Mouse (Mus musculus): Measurements from ENCODE around the gene Slf2. TPM values are rescaled to one million over a fixed set of nuclear protein-coding genes. Genes with fewer than 3 reads are reported as not detected.

The Slf2 gene
- polyA plus RNA-seq, 1 experiment from 2014 or later: 56.3 TPM

- WGBS: 34% methylated on average over 9 of the region's 9 CpGs
- no peak for DNase-seq (ENCODE audit: low spot score)
- H3K4me1 ChIP-seq: peaks cover 46% of the 10 kb centered on the region
- peaks cover 54% of the 10 kb centered on the region for H3K27me3 ChIP-seq (replicated peaks; ENCODE audit: low read depth, poor library complexity, severe bottlenecking)
- no peaks in the 10 kb centered on the region for H3K9me3 ChIP-seq
- H3K36me3 ChIP-seq (replicated peaks): no peaks in the 10 kb centered on the region
- 0 out of 2 replicates have a peak overlapping the region, but pooled peaks have one; percentile 66 for H3K27ac ChIP-seq (replicated peaks)
- H3K4me3 ChIP-seq: no peak overlapping the region
Observed at GRCm38 (mm10) chr19:44899104-44899793, 31.7 kb upstream of the Slf2 start.

GRCm38 (mm10) chr19:44899947-44900773 lies 30.8 kb upstream of the Slf2 start:
- Histone ChIP-seq H3K4me1 (peaks cover 55% of the 10 kb centered on the region), H3K27me3 (replicated peaks; ENCODE audit: low read depth, poor library complexity, severe bottlenecking) (peaks cover 50% of the 10 kb centered on the region), H3K27ac (replicated peaks) (peak overlapping the region; percentile 66), H3K9me3 (no peaks in the 10 kb centered on the region), H3K4me3 (no peak overlapping the region), H3K36me3 (replicated peaks) (no peaks in the 10 kb centered on the region)
- DNase-seq (ENCODE audit: low spot score): no peak
- WGBS: 48% methylated on average over 22 of the region's 22 CpGs

- Histone ChIP-seq H3K4me1 (peaks cover 64% of the 10 kb centered on the region), H3K27me3 (replicated peaks; ENCODE audit: low read depth, poor library complexity, severe bottlenecking) (peaks cover 41% of the 10 kb centered on the region), H3K9me3 (no peaks in the 10 kb centered on the region), H3K36me3 (replicated peaks) (no peaks in the 10 kb centered on the region), H3K4me3 (no peak overlapping the region), H3K27ac (replicated peaks) (0 out of 2 replicates have a peak overlapping the region, but pooled peaks have one; percentile 66)
- WGBS: 67% methylated on average over 3 of the region's 3 CpGs
- DNase-seq (ENCODE audit: low spot score): no peak
Observed at GRCm38 (mm10) chr19:44901047-44901446, 29.9 kb upstream of the Slf2 start.

GRCm38 (mm10) chr19:44902324-44902723 lies 28.6 kb upstream of the Slf2 start:
- Histone ChIP-seq H3K4me1 (peaks cover 73% of the 10 kb centered on the region), H3K27ac (replicated peaks) (no peak overlapping the region), H3K4me3 (no peak overlapping the region), H3K9me3 (no peaks in the 10 kb centered on the region), H3K36me3 (replicated peaks) (no peaks in the 10 kb centered on the region), H3K27me3 (replicated peaks; ENCODE audit: low read depth, poor library complexity, severe bottlenecking) (peaks cover 28% of the 10 kb centered on the region)
- WGBS: 81% methylated on average over 4 of the region's 4 CpGs
- no peak for DNase-seq (ENCODE audit: low spot score)

- DNase-seq (ENCODE audit: low spot score): no peak
- peaks cover 17% of the 10 kb centered on the region for H3K27me3 ChIP-seq (replicated peaks; ENCODE audit: low read depth, poor library complexity, severe bottlenecking)
- H3K4me1 ChIP-seq: peaks cover 79% of the 10 kb centered on the region
- H3K27ac ChIP-seq (replicated peaks): 0 out of 2 replicates have a peak overlapping the region, but pooled peaks have one; percentile 49
- no peak overlapping the region for H3K4me3 ChIP-seq
- H3K36me3 ChIP-seq (replicated peaks): no peaks in the 10 kb centered on the region
- 65% methylated on average over 6 of the region's 6 CpGs for WGBS
- no peaks in the 10 kb centered on the region for H3K9me3 ChIP-seq
Observed at GRCm38 (mm10) chr19:44903343-44904000, 27.5 kb upstream of the Slf2 start.

GRCm38 (mm10) chr19:44904141-44904720 lies 26.7 kb upstream of the Slf2 start:
- Histone ChIP-seq H3K36me3 (replicated peaks) (no peaks in the 10 kb centered on the region), H3K27me3 (replicated peaks; ENCODE audit: low read depth, poor library complexity, severe bottlenecking) (peaks cover 15% of the 10 kb centered on the region; the same call in 1 of the 2 replicates), H3K27ac (replicated peaks) (peak overlapping the region; percentile 49), H3K4me3 (no peak overlapping the region), H3K4me1 (peaks cover 79% of the 10 kb centered on the region), H3K9me3 (no peaks in the 10 kb centered on the region)
- WGBS: 26% methylated on average over 6 of the region's 6 CpGs
- no peak for DNase-seq (ENCODE audit: low spot score)

GRCm38 (mm10) chr19:44905316-44905715 lies 25.6 kb upstream of the Slf2 start:
- 17% methylated on average over 4 of the region's 4 CpGs for WGBS
- peaks cover 6% of the 10 kb centered on the region; the same call in 1 of the 2 replicates for H3K27me3 ChIP-seq (replicated peaks; ENCODE audit: low read depth, poor library complexity, severe bottlenecking)

GRCm38 (mm10) chr19:44907851-44908690 lies 22.9 kb upstream of the Slf2 start:
- no peak overlapping the region for H3K4me3 ChIP-seq
- peaks cover 6% of the 10 kb centered on the region; the same call in 1 of the 2 replicates for H3K27me3 ChIP-seq (replicated peaks; ENCODE audit: low read depth, poor library complexity, severe bottlenecking)
- peak; percentile 59 for DNase-seq (ENCODE audit: low spot score)
- peak overlapping the region; percentile 75 for H3K27ac ChIP-seq (replicated peaks)
- no peaks in the 10 kb centered on the region for H3K9me3 ChIP-seq
- H3K4me1 ChIP-seq: peaks cover 58% of the 10 kb centered on the region
- no peaks in the 10 kb centered on the region for H3K36me3 ChIP-seq (replicated peaks)
- 53% methylated on average over 15 of the region's 15 CpGs for WGBS

More at GRCm38 (mm10) chr19:44905316-44905715, 25.6 kb upstream of the Slf2 start:
- H3K36me3 ChIP-seq (replicated peaks): no peaks in the 10 kb centered on the region
- H3K27ac ChIP-seq (replicated peaks): peak overlapping the region; percentile 72
- no peaks in the 10 kb centered on the region for H3K9me3 ChIP-seq
- no peak for DNase-seq (ENCODE audit: low spot score)
- H3K4me1 ChIP-seq: peaks cover 70% of the 10 kb centered on the region
- H3K4me3 ChIP-seq: 0 out of 2 replicates have a peak overlapping the region, but pooled peaks have one; percentile 16

GRCm38 (mm10) chr19:44908836-44909460 lies 22.0 kb upstream of the Slf2 start:
- DNase-seq (ENCODE audit: low spot score): no peak
- Histone ChIP-seq H3K4me1 (peaks cover 50% of the 10 kb centered on the region), H3K9me3 (no peaks in the 10 kb centered on the region), H3K36me3 (replicated peaks) (no peaks in the 10 kb centered on the region), H3K4me3 (no peak overlapping the region), H3K27ac (replicated peaks) (peak overlapping the region; percentile 75), H3K27me3 (replicated peaks; ENCODE audit: low read depth, poor library complexity, severe bottlenecking) (no peaks in the 10 kb centered on the region)
- 66% methylated on average over 11 of the region's 11 CpGs for WGBS

GRCm38 (mm10) chr19:44914481-44915249 lies 16.3 kb upstream of the Slf2 start:
- H3K4me1 ChIP-seq: peaks cover 18% of the 10 kb centered on the region
- no peak overlapping the region for H3K4me3 ChIP-seq
- H3K9me3 ChIP-seq: no peaks in the 10 kb centered on the region
- H3K27ac ChIP-seq (replicated peaks): peak overlapping the region; percentile 63; the same call in 1 of the 2 replicates
- H3K27me3 ChIP-seq (replicated peaks; ENCODE audit: low read depth, poor library complexity, severe bottlenecking): no peaks in the 10 kb centered on the region
- no peaks in the 10 kb centered on the region for H3K36me3 ChIP-seq (replicated peaks)
- WGBS: 58% methylated on average over 10 of the region's 10 CpGs
- DNase-seq (ENCODE audit: low spot score): no peak

Data from embryonic facial prominence, embryonic 10.5 days (tissue).